Mouse (Mus musculus): ENCODE data around the gene Ranbp17.
A peak's percentile ranks its signal among the peaks of the same experiment; 100 is the strongest.
"Not testable (repeated sequence)": the region's sequence is repeated elsewhere in the genome, so short reads cannot be mapped to it uniquely, and the experiment has no call there.

Ranbp17 gene

GRCm38 (mm10) chr11:33513376-33513991 lies at the start of gene Ranbp17:
TSS of gene Ranbp17 (minus strand) at chr11:33513746.
- peak; percentile 34 for DNase-seq (ENCODE audit: low read depth)

- no peak for DNase-seq (ENCODE audit: low read depth)
Observed at GRCm38 (mm10) chr11:33554123-33554522, 40.6 kb upstream of the Ranbp17 start.

GRCm38 (mm10) chr11:33550861-33551560 lies 37.5 kb upstream of the Ranbp17 start:
- no peak for DNase-seq (ENCODE audit: low read depth)

- DNase-seq (ENCODE audit: low read depth), result no peak
Observed at GRCm38 (mm10) chr11:33547386-33547785, 33.8 kb upstream of the Ranbp17 start.

GRCm38 (mm10) chr11:33544945-33545344 lies 31.4 kb upstream of the Ranbp17 start:
- no peak for DNase-seq (ENCODE audit: low read depth)

GRCm38 (mm10) chr11:33544121-33544520 lies 30.6 kb upstream of the Ranbp17 start:
- no peak for DNase-seq (ENCODE audit: low read depth)

GRCm38 (mm10) chr11:33537390-33538125 lies 24.0 kb upstream of the Ranbp17 start:
- DNase-seq (ENCODE audit: low read depth), result no peak

GRCm38 (mm10) chr11:33536636-33537035 lies 23.1 kb upstream of the Ranbp17 start:
- DNase-seq (ENCODE audit: low read depth), result no peak

GRCm38 (mm10) chr11:33534541-33534940 lies 21.0 kb upstream of the Ranbp17 start:
- DNase-seq (ENCODE audit: low read depth), result no peak

GRCm38 (mm10) chr11:33533577-33533976 lies 20.0 kb upstream of the Ranbp17 start:
- DNase-seq (ENCODE audit: low read depth), result no peak

- DNase-seq (ENCODE audit: low read depth), result no peak
Observed at GRCm38 (mm10) chr11:33529576-33529975, 16.0 kb upstream of the Ranbp17 start.

GRCm38 (mm10) chr11:33512854-33513375 lies 631 bp downstream of the Ranbp17 start:
- peak; percentile 64 for DNase-seq (ENCODE audit: low read depth)

GRCm38 (mm10) chr11:33509401-33509800 lies 4.1 kb downstream of the Ranbp17 start:
- DNase-seq (ENCODE audit: low read depth), result no peak

- no peak for DNase-seq (ENCODE audit: low read depth)
Observed at GRCm38 (mm10) chr11:33485746-33486145, 27.8 kb downstream of the Ranbp17 start.

- DNase-seq (ENCODE audit: low read depth), result no peak
Observed at GRCm38 (mm10) chr11:33480410-33480809, 33.1 kb downstream of the Ranbp17 start.

GRCm38 (mm10) chr11:33479209-33479608 lies 34.3 kb downstream of the Ranbp17 start:
- DNase-seq (ENCODE audit: low read depth), result no peak

- no peak for DNase-seq (ENCODE audit: low read depth)
Observed at GRCm38 (mm10) chr11:33476634-33477033, 36.9 kb downstream of the Ranbp17 start.

GRCm38 (mm10) chr11:33461172-33461571 lies 52.4 kb downstream of the Ranbp17 start:
- no peak for DNase-seq (ENCODE audit: low read depth)

- no peak for DNase-seq (ENCODE audit: low read depth)
Observed at GRCm38 (mm10) chr11:33454069-33454468, 59.5 kb downstream of the Ranbp17 start.

GRCm38 (mm10) chr11:33433813-33434212 lies 79.7 kb downstream of the Ranbp17 start:
- DNase-seq (ENCODE audit: low read depth), result no peak

GRCm38 (mm10) chr11:33428238-33428637 lies 85.3 kb downstream of the Ranbp17 start:
- DNase-seq (ENCODE audit: low read depth), result not testable (repeated sequence)

GRCm38 (mm10) chr11:33427789-33428188 lies 85.8 kb downstream of the Ranbp17 start:
- not testable (repeated sequence) for DNase-seq (ENCODE audit: low read depth)

- no peak for DNase-seq (ENCODE audit: low read depth)
Observed at GRCm38 (mm10) chr11:33422226-33422625, 91.3 kb downstream of the Ranbp17 start.
